Mouse (Mus musculus): Measurements from ENCODE around the gene Uspl1. TPM values are rescaled to one million over a fixed set of nuclear protein-coding genes. Genes with fewer than 3 reads are reported as not detected.
"Not testable (repeated sequence)": the region's sequence is repeated elsewhere in the genome, so short reads cannot be mapped to it uniquely, and the experiment has no call there.

Gene Uspl1
- total RNA-seq (2021) = 10 to 100 TPM; 35.5 to 39.5 TPM

GRCm38 (mm10) chr5:149184104-149184843 lies at the start of gene Uspl1, which contains the start of gene Hmgb1:
TSS of gene Uspl1 (plus strand) at chr5:149184350.
TSS of gene Hmgb1 (minus strand) at chr5:149184489.
- peak; percentile 99 for DNase-seq

- DNase-seq = no peak
Measured at GRCm38 (mm10) chr5:149134751-149135454, 49.2 kb upstream of the Uspl1 start.

DNA sequence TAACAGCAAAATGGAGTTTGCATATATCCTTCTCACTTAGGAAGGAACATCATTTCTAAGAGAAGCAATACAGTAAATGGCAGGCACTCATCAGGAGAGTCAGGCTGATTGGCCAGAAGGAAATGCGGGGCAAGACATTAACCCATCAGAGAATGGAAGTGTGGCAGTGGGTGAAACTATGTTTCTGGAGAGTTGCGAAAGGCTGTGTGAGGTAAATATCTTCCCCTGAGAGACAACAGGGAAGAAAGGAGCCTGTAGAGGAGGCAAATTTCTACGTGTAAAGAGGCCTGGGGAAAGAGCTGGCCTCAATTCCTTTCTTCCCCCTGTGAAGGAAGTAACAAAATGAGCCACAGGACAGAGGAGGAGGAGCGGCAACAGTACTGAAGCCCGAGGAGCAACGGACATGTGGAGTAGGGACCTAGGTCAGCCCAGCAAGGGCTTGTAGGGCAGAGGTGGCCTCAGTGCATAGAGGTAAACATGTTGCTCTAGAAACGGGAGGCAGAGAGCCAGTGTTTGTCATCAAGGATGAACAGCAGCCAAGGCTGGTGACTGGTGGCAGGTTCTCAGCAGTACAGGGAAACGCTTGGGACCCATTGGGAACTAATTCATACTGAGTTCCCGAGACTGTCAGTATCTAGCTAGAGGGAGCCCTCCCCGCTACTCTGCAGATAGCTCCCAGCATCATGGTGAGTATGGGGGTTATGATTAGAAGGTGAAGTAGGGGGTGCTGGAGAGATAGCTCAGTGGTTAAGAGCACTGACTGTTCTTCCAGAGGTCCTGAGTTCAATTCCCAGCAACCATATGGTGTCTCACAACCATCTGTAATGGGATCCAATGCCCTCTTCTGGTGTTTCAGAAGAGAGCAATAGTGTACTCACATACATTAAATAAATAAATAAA lies 48.4 kb upstream of the Uspl1 start:
- no peak for DNase-seq

- DNase-seq = no peak
Measured at GRCm38 (mm10) chr5:149136933-149137365, 47.2 kb upstream of the Uspl1 start.

DNA sequence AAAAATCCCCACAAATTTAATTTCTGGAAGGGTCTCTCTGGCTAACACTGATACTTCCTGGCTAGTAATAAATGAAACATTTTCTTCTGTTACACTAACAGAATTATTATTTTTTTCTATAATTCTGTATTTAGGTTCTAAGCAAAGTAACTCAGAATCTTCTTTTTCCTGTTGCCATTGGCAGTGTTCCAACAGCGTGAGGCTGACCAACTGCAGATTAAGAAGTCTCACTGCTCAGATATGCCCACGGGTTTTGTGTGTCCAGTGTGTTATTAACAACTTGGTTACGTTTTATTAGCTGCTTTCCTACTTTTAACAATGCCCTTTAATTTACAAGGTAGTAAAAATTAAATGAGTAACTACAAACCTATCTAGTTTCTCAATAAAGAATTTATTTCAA lies 46.7 kb upstream of the Uspl1 start:
- DNase-seq = no peak

GRCm38 (mm10) chr5:149138087-149138486 lies 46.1 kb upstream of the Uspl1 start:
- not testable (repeated sequence) for DNase-seq

- no peak for DNase-seq
Measured at GRCm38 (mm10) chr5:149140336-149140735, 43.8 kb upstream of the Uspl1 start.

GRCm38 (mm10) chr5:149141155-149141554 lies 43.0 kb upstream of the Uspl1 start:
- DNase-seq = not testable (repeated sequence)

DNA sequence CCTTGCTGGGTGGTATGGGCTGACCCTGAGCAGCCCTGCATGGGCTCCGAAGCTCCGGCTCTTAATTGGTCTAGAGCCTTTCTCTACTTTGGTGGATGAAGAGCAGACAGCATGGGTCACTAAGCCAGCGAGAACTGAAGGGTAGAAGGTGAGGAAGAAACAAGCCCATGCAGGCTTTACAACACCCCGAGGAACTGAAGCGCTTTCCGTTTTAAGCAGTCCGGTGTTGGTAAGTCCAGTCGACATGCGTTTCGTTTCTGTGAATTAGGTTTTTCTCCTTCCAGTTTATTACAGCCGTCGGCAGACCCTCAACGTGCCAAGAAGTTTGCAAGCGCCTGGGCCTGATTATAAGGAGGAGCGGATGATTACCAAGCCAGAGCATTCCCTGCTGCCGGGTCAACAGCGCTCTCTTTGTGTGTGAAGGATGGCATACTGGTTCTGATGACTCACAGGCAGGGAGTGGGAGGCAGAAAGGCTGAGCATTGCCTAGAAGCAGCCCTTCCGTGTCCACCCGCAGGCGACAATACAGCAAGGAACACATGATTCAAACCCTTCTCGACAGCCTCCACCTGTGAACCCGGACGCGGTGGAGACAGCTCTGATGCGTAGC lies 40.3 kb upstream of the Uspl1 start:
- peak; percentile 59 to 62 for DNase-seq

DNA sequence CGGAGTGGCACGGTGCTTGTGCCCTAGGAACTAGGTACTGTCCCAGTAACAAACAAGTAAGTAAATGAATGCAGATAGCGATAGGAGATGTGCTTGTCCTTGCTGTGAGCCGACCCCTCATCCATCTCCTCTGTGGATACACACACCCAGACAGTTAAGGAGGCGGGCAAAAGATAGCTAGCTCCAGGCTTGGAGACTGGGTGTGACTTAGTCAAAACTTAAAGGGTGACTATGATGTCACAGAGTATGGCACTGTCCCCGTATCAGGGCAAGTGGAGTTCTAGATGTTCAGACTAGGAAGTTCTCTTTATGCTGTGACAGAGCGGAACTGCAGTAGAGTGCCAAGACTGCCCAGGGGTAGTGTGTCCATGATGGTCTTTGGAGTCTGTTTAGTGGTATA lies 37.5 kb upstream of the Uspl1 start:
- DNase-seq = no peak

DNA sequence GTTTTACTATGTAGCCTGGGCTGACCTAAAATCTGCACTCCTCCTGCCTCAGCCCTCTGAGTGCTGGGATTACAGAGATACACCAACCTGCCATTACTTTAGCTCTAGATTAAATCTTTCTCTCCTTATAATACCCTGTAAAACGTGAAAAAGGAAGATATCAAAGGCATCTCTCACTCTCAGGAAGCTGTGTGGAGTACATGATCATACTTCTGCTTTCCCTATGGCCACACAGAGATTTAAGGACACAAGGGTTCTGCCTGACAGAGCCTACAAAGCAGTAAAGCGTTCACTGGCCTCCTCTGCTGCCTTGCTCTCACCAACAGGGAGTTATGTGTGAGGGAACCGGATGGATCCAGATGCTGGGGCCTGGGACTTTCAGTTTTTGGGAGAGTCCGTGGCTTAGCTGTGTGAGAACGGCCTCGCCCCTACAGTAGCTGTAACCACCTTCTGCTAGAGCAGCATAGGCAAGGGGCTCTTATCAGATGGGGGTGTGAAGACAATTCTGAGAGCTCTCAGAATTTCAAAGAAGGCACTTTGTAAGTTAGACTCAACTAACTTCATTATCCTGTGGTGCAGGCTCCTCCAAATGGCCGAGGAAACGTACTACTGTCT lies 36.7 kb upstream of the Uspl1 start:
- no peak for DNase-seq

DNA sequence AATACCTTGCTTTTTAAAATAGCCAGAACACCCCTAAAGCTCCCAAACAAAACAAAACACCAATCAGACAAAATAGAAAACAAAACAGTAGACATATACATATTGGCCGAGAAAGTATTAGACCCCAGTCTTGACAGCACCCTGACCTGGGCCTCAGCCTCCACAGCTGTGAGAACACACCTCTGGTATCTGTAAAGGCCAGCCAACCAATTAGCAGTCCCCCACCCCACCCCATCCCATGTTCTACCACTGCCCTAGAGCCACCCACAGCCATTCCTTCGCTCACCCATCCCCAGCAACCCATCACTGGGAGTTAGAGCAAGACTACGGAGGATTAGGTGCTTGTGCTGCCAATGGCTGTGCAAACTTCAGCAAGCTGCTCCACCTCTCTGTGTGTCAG lies 33.3 kb upstream of the Uspl1 start:
- no peak for DNase-seq

GRCm38 (mm10) chr5:149152063-149152773 lies 31.9 kb upstream of the Uspl1 start:
- DNase-seq = no peak

DNA sequence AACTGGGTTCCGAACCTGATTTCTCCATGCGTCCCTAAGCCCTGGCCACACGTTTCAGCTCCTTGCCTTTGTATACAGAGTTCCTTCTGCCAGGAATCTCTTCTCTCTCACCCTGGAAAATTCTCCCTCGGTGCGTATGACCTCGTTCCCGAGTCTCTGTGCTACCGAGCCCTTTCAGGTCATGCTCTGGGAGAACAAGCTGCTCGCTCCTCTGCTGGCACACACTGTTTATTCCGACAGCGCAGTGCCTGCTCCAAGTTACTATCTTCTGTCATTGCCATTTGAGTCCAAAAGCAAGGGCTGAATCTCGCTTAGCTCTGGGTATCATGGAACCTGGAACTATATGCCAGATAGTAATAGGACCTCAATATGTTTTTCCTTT lies 31.4 kb upstream of the Uspl1 start:
- peak in 1 of 2 experiments; percentile 7 for DNase-seq

GRCm38 (mm10) chr5:149156886-149157563 lies 27.1 kb upstream of the Uspl1 start:
- DNase-seq = no peak

GRCm38 (mm10) chr5:149159021-149159420 lies 25.1 kb upstream of the Uspl1 start:
- no peak for DNase-seq

GRCm38 (mm10) chr5:149160469-149160868 lies 23.7 kb upstream of the Uspl1 start:
- no peak for DNase-seq

- DNase-seq = no peak
Measured at GRCm38 (mm10) chr5:149162890-149163289, 21.3 kb upstream of the Uspl1 start.

- DNase-seq = no peak
Measured at GRCm38 (mm10) chr5:149164881-149165280, 19.3 kb upstream of the Uspl1 start.

- DNase-seq = no peak
Measured at GRCm38 (mm10) chr5:149166011-149166410, 18.1 kb upstream of the Uspl1 start.

DNA sequence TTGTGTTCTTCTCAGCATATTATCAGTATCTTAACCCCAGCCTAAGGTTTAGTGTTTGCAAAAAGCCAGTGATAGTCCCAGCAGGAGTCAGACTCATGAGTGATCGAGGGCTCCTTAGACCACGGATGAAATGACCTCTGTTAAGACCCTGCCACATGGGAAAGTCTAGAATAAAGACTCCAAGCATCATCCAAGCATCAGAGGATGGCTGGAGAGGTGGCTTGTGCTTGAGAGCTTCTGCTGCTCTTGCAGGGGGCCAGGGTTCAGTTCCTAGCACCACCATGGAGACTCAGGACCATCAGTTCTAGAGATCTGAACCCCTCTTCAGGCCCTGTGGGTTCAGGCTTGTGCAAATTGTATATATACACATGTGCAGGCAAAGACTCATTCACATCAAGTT lies 16.1 kb upstream of the Uspl1 start:
- no peak for DNase-seq

All from layer of hippocampus, postnatal 36 days (tissue).